Mouse (Mus musculus): ENCODE data around the gene Hspa1l. TPM values are rescaled to one million over a fixed set of nuclear protein-coding genes. Genes with fewer than 3 reads are reported as not detected.
"Not testable (repeated sequence)": the region's sequence is repeated elsewhere in the genome, so short reads cannot be mapped to it uniquely, and the experiment has no call there.

Gene Hspa1l
- 0.99 and 1.0 TPM in 2 replicates for polyA plus RNA-seq (2014; fragmentation: Nextera tagmentation; extraction: Ambion mirVana)

- peak within 1 kb of the TSS; percentile 64 for H3K4me2 ChIP-seq (ENCODE audit: low read depth, low read length)
- not testable (repeated sequence) for H3K36me3 ChIP-seq (ENCODE audit: control insufficient read depth, insufficient read depth, low read length); H3K9me3 ChIP-seq (ENCODE audit: control insufficient read depth, low read length); H3K27ac ChIP-seq (replicated peaks; ENCODE audit: low read depth, low read length); H3K4me1 ChIP-seq (ENCODE audit: control insufficient read depth, insufficient read depth, low read length)
- peak within 1 kb of the TSS; percentile 47 for H3K9ac ChIP-seq (ENCODE audit: low read depth, low read length)
- peak; percentile 87 for DNase-seq (ENCODE audit: low spot score)
- peak; percentile 97 for ATAC-seq (ENCODE audit: low read depth)
- peak within 1 kb of the TSS; percentile 36 for H3K4me3 ChIP-seq (ENCODE audit: low read depth, low read length)
- peaks cover 21% of the 10 kb centered on the region for H3K27me3 ChIP-seq (replicated peaks; ENCODE audit: control insufficient read depth, insufficient read depth, low read length)
- 0% methylated on average over 20 of the region's 33 CpGs for WGBS
Observed at GRCm38 (mm10) chr17:34972069-34972749, at the start of gene Hspa1l, which contains the start of gene Hspa1a. Gene Hspa1l, plus strand, starts transcription at chr17:34972703. Gene Hspa1a, minus strand, starts transcription at chr17:34972156.

GRCm38 (mm10) chr17:34922939-34923338 is 49.6 kb upstream of the Hspa1l start:
- no peak for DNase-seq (ENCODE audit: low spot score)
- Histone ChIP-seq H3K4me2 (ENCODE audit: low read depth, low read length) (no peak overlapping the region), H3K27ac (replicated peaks; ENCODE audit: low read depth, low read length) (no peak overlapping the region), H3K4me3 (ENCODE audit: low read depth, low read length) (no peak overlapping the region), H3K9me3 (ENCODE audit: control insufficient read depth, low read length) (no peaks in the 10 kb centered on the region), H3K36me3 (ENCODE audit: control insufficient read depth, insufficient read depth, low read length) (no peaks in the 10 kb centered on the region), H3K27me3 (replicated peaks; ENCODE audit: control insufficient read depth, insufficient read depth, low read length) (no peaks in the 10 kb centered on the region), H3K9ac (ENCODE audit: low read depth, low read length) (no peak overlapping the region), H3K4me1 (ENCODE audit: control insufficient read depth, insufficient read depth, low read length) (no peaks in the 10 kb centered on the region)
- WGBS: 52% methylated on average over 6 of the region's 6 CpGs
- no peak for ATAC-seq (ENCODE audit: low read depth)

GRCm38 (mm10) chr17:34924258-34924657 is 48.2 kb upstream of the Hspa1l start:
- no peak overlapping the region for H3K4me2 ChIP-seq (ENCODE audit: low read depth, low read length)
- no peaks in the 10 kb centered on the region for H3K4me1 ChIP-seq (ENCODE audit: control insufficient read depth, insufficient read depth, low read length)
- 71% methylated on average over 5 of the region's 5 CpGs for WGBS
- no peaks in the 10 kb centered on the region for H3K36me3 ChIP-seq (ENCODE audit: control insufficient read depth, insufficient read depth, low read length)
- DNase-seq (ENCODE audit: low spot score): no peak
- H3K27me3 ChIP-seq (replicated peaks; ENCODE audit: control insufficient read depth, insufficient read depth, low read length): no peaks in the 10 kb centered on the region
- H3K27ac ChIP-seq (replicated peaks; ENCODE audit: low read depth, low read length): no peak overlapping the region
- no peak for ATAC-seq (ENCODE audit: low read depth)
- no peak overlapping the region for H3K9ac ChIP-seq (ENCODE audit: low read depth, low read length)
- no peaks in the 10 kb centered on the region for H3K9me3 ChIP-seq (ENCODE audit: control insufficient read depth, low read length)
- no peak overlapping the region for H3K4me3 ChIP-seq (ENCODE audit: low read depth, low read length)

- Histone ChIP-seq H3K4me3 (ENCODE audit: low read depth, low read length) (no peak overlapping the region), H3K4me2 (ENCODE audit: low read depth, low read length) (no peak overlapping the region), H3K4me1 (ENCODE audit: control insufficient read depth, insufficient read depth, low read length) (peaks cover 7% of the 10 kb centered on the region), H3K9me3 (ENCODE audit: control insufficient read depth, low read length) (no peaks in the 10 kb centered on the region), H3K9ac (ENCODE audit: low read depth, low read length) (no peak overlapping the region), H3K27me3 (replicated peaks; ENCODE audit: control insufficient read depth, insufficient read depth, low read length) (no peaks in the 10 kb centered on the region), H3K27ac (replicated peaks; ENCODE audit: low read depth, low read length) (no peak overlapping the region), H3K36me3 (ENCODE audit: control insufficient read depth, insufficient read depth, low read length) (no peaks in the 10 kb centered on the region)
- DNase-seq (ENCODE audit: low spot score) (no peak), ATAC-seq (ENCODE audit: low read depth) (no peak)
- WGBS: 86% methylated on average over 18 of the region's 18 CpGs
Observed at GRCm38 (mm10) chr17:34927306-34928019, 45.0 kb upstream of the Hspa1l start.

GRCm38 (mm10) chr17:34928841-34929240 is 43.7 kb upstream of the Hspa1l start:
- Histone ChIP-seq H3K4me3 (ENCODE audit: low read depth, low read length) (no peak overlapping the region), H3K27ac (replicated peaks; ENCODE audit: low read depth, low read length) (no peak overlapping the region), H3K36me3 (ENCODE audit: control insufficient read depth, insufficient read depth, low read length) (no peaks in the 10 kb centered on the region), H3K4me1 (ENCODE audit: control insufficient read depth, insufficient read depth, low read length) (peaks cover 7% of the 10 kb centered on the region), H3K9ac (ENCODE audit: low read depth, low read length) (no peak overlapping the region), H3K27me3 (replicated peaks; ENCODE audit: control insufficient read depth, insufficient read depth, low read length) (no peaks in the 10 kb centered on the region), H3K4me2 (ENCODE audit: low read depth, low read length) (no peak overlapping the region), H3K9me3 (ENCODE audit: control insufficient read depth, low read length) (no peaks in the 10 kb centered on the region)
- DNase-seq (ENCODE audit: low spot score) (no peak), ATAC-seq (ENCODE audit: low read depth) (no peak)
- 55% methylated on average over 4 of the region's 4 CpGs for WGBS

GRCm38 (mm10) chr17:34931061-34931734 is 41.3 kb upstream of the Hspa1l start, which contains the start of gene Neu1:
Gene Neu1, plus strand, starts transcription at chr17:34931253.
- H3K27ac ChIP-seq (replicated peaks; ENCODE audit: low read depth, low read length): no peak within 1 kb of the TSS
- no peaks in the 10 kb centered on the region for H3K27me3 ChIP-seq (replicated peaks; ENCODE audit: control insufficient read depth, insufficient read depth, low read length)
- 1% methylated on average over 31 of the region's 38 CpGs for WGBS
- H3K9me3 ChIP-seq (ENCODE audit: control insufficient read depth, low read length): no peaks in the 10 kb centered on the region
- peak within 1 kb of the TSS; percentile 72 for H3K4me2 ChIP-seq (ENCODE audit: low read depth, low read length)
- H3K36me3 ChIP-seq (ENCODE audit: control insufficient read depth, insufficient read depth, low read length): peaks cover 5% of the 10 kb centered on the region; the same call in 1 of the 2 replicates
- H3K9ac ChIP-seq (ENCODE audit: low read depth, low read length): peak within 1 kb of the TSS; percentile 81
- peaks cover 7% of the 10 kb centered on the region for H3K4me1 ChIP-seq (ENCODE audit: control insufficient read depth, insufficient read depth, low read length)
- peak; percentile 98 for ATAC-seq (ENCODE audit: low read depth)
- peak within 1 kb of the TSS; percentile 71 for H3K4me3 ChIP-seq (ENCODE audit: low read depth, low read length)
- peak; percentile 99 for DNase-seq (ENCODE audit: low spot score)

GRCm38 (mm10) chr17:34931735-34932098 is 40.8 kb upstream of the Hspa1l start:
- Histone ChIP-seq H3K9ac (ENCODE audit: low read depth, low read length) (peak overlapping the region; percentile 81), H3K4me3 (ENCODE audit: low read depth, low read length) (peak overlapping the region; percentile 71), H3K4me2 (ENCODE audit: low read depth, low read length) (peak overlapping the region; percentile 72), H3K27ac (replicated peaks; ENCODE audit: low read depth, low read length) (no peak overlapping the region), H3K4me1 (ENCODE audit: control insufficient read depth, insufficient read depth, low read length) (peaks cover 7% of the 10 kb centered on the region), H3K9me3 (ENCODE audit: control insufficient read depth, low read length) (no peaks in the 10 kb centered on the region), H3K36me3 (ENCODE audit: control insufficient read depth, insufficient read depth, low read length) (peaks cover 5% of the 10 kb centered on the region; the same call in 1 of the 2 replicates), H3K27me3 (replicated peaks; ENCODE audit: control insufficient read depth, insufficient read depth, low read length) (no peaks in the 10 kb centered on the region)
- 14% methylated on average over 14 of the region's 14 CpGs for WGBS
- ATAC-seq (ENCODE audit: low read depth): 0 out of 2 replicates have a peak, but pooled peaks have one; percentile 8
- no peak for DNase-seq (ENCODE audit: low spot score)

- H3K27me3 ChIP-seq (replicated peaks; ENCODE audit: control insufficient read depth, insufficient read depth, low read length): no peaks in the 10 kb centered on the region
- H3K9ac ChIP-seq (ENCODE audit: low read depth, low read length): peak overlapping the region; percentile 81
- ATAC-seq (ENCODE audit: low read depth) (no peak), DNase-seq (ENCODE audit: low spot score) (no peak)
- H3K4me2 ChIP-seq (ENCODE audit: low read depth, low read length): peak overlapping the region; percentile 72
- peak overlapping the region; percentile 71 for H3K4me3 ChIP-seq (ENCODE audit: low read depth, low read length)
- no peak overlapping the region for H3K27ac ChIP-seq (replicated peaks; ENCODE audit: low read depth, low read length)
- peaks cover 7% of the 10 kb centered on the region for H3K4me1 ChIP-seq (ENCODE audit: control insufficient read depth, insufficient read depth, low read length)
- H3K9me3 ChIP-seq (ENCODE audit: control insufficient read depth, low read length): no peaks in the 10 kb centered on the region
- WGBS: 89% methylated on average over 8 of the region's 8 CpGs
- peaks cover 5% of the 10 kb centered on the region; the same call in 1 of the 2 replicates for H3K36me3 ChIP-seq (ENCODE audit: control insufficient read depth, insufficient read depth, low read length)
Observed at GRCm38 (mm10) chr17:34932287-34932686, 40.2 kb upstream of the Hspa1l start.
